Mouse (Mus musculus): ENCODE measurements around the gene S1pr5. TPM values are rescaled to one million over a fixed set of nuclear protein-coding genes. Genes with fewer than 3 reads are reported as not detected.
"Not testable (repeated sequence)": the region's sequence is repeated elsewhere in the genome, so short reads cannot be mapped to it uniquely, and the experiment has no call there.

Gene S1pr5
- polyA plus RNA-seq, 1 experiment from 2014 or later = 6.2 TPM

DNA sequence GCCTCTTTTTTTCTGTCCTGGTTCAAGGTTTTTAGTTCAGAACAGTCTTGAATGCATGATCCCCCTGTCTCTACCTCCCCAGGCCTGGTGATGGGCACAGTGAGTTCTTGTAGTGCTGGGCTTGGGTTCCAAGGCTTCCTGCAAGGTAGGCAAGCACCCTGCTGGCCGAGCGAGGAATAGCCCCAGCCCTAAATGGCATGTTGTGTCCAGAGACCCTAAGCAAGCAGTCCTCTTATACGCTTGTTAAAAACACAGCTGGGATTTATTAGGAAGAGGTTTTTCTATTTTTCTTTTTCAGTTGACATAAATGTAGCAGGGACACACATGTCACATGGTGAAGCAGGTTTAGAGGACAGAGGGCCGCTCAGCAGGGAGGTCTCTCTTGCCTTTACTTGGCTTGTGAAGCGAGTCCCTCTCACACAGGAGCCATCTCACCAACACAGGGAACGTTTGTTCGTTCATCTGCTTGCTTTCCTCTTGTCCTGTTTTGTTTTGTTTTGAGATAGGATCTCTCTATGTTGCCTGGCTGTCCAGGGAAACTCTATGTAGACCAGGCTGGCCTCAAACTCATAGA is 34.5 kb downstream of the S1pr5 start:
- H3K4me3 ChIP-seq = no peak overlapping the region
- 39% methylated on average over 7 of the region's 7 CpGs for WGBS
- no peaks in the 10 kb centered on the region for H3K4me1 ChIP-seq
- H3K27me3 ChIP-seq = no peaks in the 10 kb centered on the region
- H3K9ac ChIP-seq = no peak overlapping the region
- no peak overlapping the region for H3K27ac ChIP-seq
- peaks cover 6% of the 10 kb centered on the region; the same call in 1 of the 2 replicates for H3K36me3 ChIP-seq
- H3K4me2 ChIP-seq = no peak overlapping the region
- H3K9me3 ChIP-seq = no peaks in the 10 kb centered on the region
- no peak for ATAC-seq (ENCODE audit: insufficient number of reproducible peaks, low FRiP score, low TSS enrichment, low read depth)

DNA sequence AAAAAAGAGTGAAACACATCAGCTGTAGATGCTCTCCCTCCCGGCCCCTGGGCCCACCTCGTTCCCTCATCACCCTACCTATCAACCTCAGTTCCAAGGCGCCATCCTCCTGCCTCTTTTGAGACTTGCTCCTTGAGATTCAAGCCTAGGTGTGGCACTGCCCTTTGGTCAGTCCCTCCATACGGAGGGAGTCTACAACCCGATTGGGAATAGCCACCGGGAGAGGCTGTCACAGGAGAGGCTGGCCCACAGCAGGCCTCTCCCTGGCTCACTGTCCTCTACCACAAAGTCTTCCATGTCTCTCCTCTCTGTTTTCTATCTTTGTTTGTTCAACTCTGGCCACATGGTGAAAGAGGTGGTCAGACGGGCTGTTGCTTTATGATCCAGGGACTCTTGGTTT is 36.6 kb downstream of the S1pr5 start:
- Histone ChIP-seq H3K4me1 (no peaks in the 10 kb centered on the region), H3K4me2 (no peak overlapping the region), H3K27me3 (no peaks in the 10 kb centered on the region), H3K9ac (no peak overlapping the region), H3K36me3 (peaks cover 6% of the 10 kb centered on the region; the same call in 1 of the 2 replicates), H3K4me3 (no peak overlapping the region), H3K27ac (no peak overlapping the region), H3K9me3 (no peaks in the 10 kb centered on the region)
- WGBS = 82% methylated on average over 7 of the region's 7 CpGs
- no peak for ATAC-seq (ENCODE audit: insufficient number of reproducible peaks, low FRiP score, low TSS enrichment, low read depth)

DNA sequence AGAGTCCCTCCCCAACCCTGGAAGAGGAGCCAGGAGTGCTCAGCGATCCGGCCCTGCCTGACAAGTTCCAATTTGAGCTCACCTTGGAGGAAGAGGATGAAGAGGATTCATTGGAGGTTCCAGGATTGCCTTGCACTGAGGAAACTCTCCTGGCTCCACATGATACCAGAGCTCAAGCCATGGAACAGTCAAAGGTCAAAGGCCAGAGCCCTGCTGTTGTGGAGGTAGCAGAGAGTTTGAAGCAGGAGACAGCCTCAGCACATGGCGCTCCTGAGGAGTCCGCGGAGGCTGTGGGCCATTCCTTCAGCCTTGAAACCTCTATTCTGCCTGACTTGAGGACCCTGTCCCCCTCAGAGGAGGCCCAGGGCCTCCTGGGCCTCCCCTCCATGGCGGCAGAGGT is 37.4 kb downstream of the S1pr5 start:
- no peaks in the 10 kb centered on the region for H3K9me3 ChIP-seq
- H3K27me3 ChIP-seq = no peaks in the 10 kb centered on the region
- no peak for ATAC-seq (ENCODE audit: insufficient number of reproducible peaks, low FRiP score, low TSS enrichment, low read depth)
- no peaks in the 10 kb centered on the region for H3K4me1 ChIP-seq
- no peak overlapping the region for H3K9ac ChIP-seq
- no peak overlapping the region for H3K4me3 ChIP-seq
- no peak overlapping the region for H3K27ac ChIP-seq
- WGBS = 68% methylated on average over 6 of the region's 6 CpGs
- peaks cover 6% of the 10 kb centered on the region; the same call in 1 of the 2 replicates for H3K36me3 ChIP-seq
- H3K4me2 ChIP-seq = no peak overlapping the region

DNA sequence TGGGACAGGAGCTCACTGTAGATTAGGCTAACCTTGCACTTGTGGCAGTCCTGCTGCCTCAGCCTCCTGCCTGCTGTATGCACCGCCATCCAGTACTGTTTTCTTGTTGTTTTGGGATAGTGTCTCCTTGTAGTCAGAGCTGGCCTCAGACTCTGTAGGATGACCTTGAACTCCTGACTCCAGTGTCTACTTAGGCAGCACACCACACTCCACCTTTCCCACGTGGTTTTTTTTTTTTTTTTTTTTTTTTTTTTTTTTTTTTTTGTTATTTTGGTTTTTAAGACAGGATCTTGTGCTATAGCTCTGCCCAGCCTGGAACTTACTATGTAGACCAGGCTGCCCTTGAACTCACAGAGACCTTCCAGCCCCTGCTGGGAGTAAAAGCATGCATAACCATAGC is 39.6 kb downstream of the S1pr5 start:
- Histone ChIP-seq H3K36me3 (peaks cover 6% of the 10 kb centered on the region; the same call in 1 of the 2 replicates), H3K9me3 (no peaks in the 10 kb centered on the region), H3K9ac (no peak overlapping the region), H3K4me3 (no peak overlapping the region), H3K4me2 (no peak overlapping the region), H3K27ac (no peak overlapping the region), H3K27me3 (no peaks in the 10 kb centered on the region), H3K4me1 (peaks cover 11% of the 10 kb centered on the region)
- 50% methylated on average over 2 of the region's 2 CpGs for WGBS
- no peak for ATAC-seq (ENCODE audit: insufficient number of reproducible peaks, low FRiP score, low TSS enrichment, low read depth)

DNA sequence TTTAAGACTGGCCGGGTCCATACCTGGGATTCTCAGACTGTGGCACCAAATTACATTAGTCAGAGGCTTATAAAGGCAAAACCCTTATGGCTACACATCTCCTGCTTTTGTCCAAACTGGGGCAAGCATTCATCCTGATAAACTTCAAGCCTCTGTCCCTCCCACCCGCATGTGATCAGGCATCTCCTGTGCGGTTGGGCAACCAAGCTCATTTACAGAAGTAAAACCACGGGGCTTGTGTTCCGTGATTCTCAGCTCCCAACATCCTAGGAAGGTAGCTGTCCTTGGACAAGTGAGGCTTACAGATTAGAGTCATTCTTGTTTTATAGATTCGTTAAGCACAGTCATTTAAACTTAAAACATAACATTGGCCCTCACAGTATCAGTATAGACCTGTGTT is 41.4 kb downstream of the S1pr5 start:
- Histone ChIP-seq H3K4me1 (peaks cover 11% of the 10 kb centered on the region), H3K36me3 (peaks cover 6% of the 10 kb centered on the region; the same call in 1 of the 2 replicates), H3K9me3 (no peaks in the 10 kb centered on the region), H3K9ac (no peak overlapping the region), H3K27ac (no peak overlapping the region), H3K27me3 (no peaks in the 10 kb centered on the region), H3K4me2 (no peak overlapping the region), H3K4me3 (no peak overlapping the region)
- 85% methylated on average over 6 of the region's 6 CpGs for WGBS
- ATAC-seq (ENCODE audit: insufficient number of reproducible peaks, low FRiP score, low TSS enrichment, low read depth) = no peak

DNA sequence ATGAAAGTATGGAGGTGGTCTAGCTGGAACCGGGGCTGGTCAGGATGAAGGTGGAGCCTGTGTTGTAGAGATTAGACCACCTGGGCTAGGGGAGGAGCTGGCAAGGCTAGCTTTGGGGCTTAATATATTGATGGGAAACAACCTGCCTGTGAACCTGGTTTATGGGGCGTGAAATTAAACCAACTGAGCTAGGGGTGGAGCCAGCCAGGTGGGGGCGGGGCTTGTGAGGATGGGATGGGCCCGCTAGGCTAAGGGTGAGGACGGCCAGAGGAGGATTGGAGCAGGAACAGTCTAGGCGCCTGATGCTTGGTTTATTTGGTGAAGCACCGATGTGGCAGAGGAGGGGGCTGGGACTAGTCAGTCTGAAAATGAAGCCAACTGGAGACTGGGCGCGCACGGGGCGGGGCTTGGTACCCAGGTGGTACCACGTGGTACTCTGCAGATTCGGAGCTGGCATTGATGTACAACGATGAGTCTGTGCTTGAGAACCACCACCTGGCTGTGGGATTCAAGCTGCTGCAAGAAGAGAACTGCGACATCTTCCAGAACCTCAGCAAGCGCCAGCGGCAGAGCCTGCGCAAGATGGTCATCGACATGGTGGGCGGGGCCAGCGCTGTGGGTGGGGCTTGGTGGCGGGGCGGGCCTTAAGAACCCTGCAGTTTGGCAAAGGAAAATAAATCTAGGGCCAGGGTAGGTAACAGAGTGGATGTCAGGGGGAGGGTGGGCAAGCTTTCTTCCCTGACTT is 43.5 kb downstream of the S1pr5 start:
- H3K9me3 ChIP-seq = no peaks in the 10 kb centered on the region
- peak overlapping the region; percentile 41 for H3K4me3 ChIP-seq
- 4% methylated on average over 23 of the region's 23 CpGs for WGBS
- peaks cover 11% of the 10 kb centered on the region for H3K4me1 ChIP-seq
- peak overlapping the region; percentile 69 for H3K4me2 ChIP-seq
- peak; percentile 41; the same call in 1 of the 2 replicates for ATAC-seq (ENCODE audit: insufficient number of reproducible peaks, low FRiP score, low TSS enrichment, low read depth)
- H3K27ac ChIP-seq = no peak overlapping the region
- H3K27me3 ChIP-seq = no peaks in the 10 kb centered on the region
- no peaks in the 10 kb centered on the region for H3K36me3 ChIP-seq
- H3K9ac ChIP-seq = peak overlapping the region; percentile 18; the same call in 1 of the 2 replicates

DNA sequence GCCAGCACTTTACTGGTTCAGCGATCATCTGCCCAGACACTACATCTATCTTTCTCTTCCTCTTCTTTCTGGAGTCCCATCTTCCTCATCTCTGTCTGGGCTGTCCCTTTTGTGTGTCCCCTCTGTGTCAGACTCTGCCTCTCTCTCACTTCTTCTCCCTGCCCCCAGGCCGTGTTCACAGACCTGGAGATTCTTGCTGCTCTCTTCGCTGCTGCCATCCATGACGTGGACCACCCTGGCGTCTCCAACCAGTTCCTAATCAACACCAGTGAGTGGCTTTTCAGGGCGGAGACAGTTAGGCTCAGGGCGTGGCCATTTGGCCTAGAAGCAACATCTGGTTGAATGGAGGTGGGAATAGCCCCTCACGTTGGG is 44.1 kb downstream of the S1pr5 start:
- no peak overlapping the region for H3K9ac ChIP-seq
- WGBS = 23% methylated on average over 8 of the region's 8 CpGs
- no peak overlapping the region for H3K4me3 ChIP-seq

DNA sequence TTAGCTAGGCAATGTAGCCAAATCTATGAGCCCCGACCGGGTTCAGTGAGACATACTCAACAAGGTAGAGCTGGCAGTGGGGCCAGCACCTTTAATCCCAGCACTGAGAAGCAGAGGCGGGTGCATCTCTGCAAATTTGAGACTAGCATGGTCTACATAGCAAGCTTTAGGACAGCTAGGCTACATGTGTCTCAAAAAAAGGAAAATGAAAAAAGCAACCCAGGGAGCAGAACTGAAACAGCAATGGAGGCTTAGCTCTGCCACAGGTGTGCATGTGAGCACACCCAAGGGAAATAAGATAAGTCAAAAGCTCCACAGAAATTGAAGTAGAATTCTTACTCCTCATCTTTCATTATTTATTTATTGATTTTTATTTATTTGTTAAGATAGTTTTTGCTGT is 49.3 kb downstream of the S1pr5 start:
- no peaks in the 10 kb centered on the region for H3K9me3 ChIP-seq
- H3K4me2 ChIP-seq = no peak overlapping the region
- 79% methylated on average over 3 of the region's 3 CpGs for WGBS
- no peak for ATAC-seq (ENCODE audit: insufficient number of reproducible peaks, low FRiP score, low TSS enrichment, low read depth)
- no peaks in the 10 kb centered on the region for H3K36me3 ChIP-seq
- H3K4me3 ChIP-seq = no peak overlapping the region
- no peaks in the 10 kb centered on the region for H3K27me3 ChIP-seq
- no peak overlapping the region for H3K27ac ChIP-seq
- H3K4me1 ChIP-seq = peaks cover 21% of the 10 kb centered on the region; the same call in 1 of the 2 replicates
- H3K9ac ChIP-seq = no peak overlapping the region

More for the DNA sequence above, 44.1 kb downstream of the S1pr5 start:
- Histone ChIP-seq H3K4me1 (peaks cover 11% of the 10 kb centered on the region), H3K4me2 (peak overlapping the region; percentile 69; the same call in 1 of the 2 replicates), H3K9me3 (no peaks in the 10 kb centered on the region), H3K27ac (no peak overlapping the region), H3K36me3 (no peaks in the 10 kb centered on the region), H3K27me3 (no peaks in the 10 kb centered on the region)
- ATAC-seq (ENCODE audit: insufficient number of reproducible peaks, low FRiP score, low TSS enrichment, low read depth) = no peak

DNA sequence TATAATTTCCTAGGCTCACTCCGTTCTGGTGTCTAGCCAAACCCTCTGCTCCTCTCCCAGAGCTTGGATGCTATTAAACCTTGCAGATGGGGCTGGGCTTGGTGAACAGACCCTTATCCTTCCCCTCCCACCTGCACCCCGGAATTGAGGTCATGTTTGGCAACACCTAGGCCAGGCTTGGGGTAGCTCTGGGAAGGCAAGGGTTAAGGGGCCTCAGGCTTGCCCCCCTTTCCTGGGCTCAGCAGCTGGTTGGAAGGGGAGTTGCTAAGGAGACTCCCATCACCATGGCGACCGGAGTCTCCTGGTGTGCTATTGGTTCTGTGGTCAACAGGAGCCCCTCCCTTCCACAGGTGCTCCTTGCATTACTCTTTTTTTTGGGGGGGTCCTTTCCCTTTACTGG is 50.3 kb downstream of the S1pr5 start:
- WGBS = 20% methylated on average over 4 of the region's 4 CpGs
- H3K36me3 ChIP-seq = no peaks in the 10 kb centered on the region
- no peak overlapping the region for H3K4me3 ChIP-seq
- H3K9ac ChIP-seq = no peak overlapping the region
- peak overlapping the region; percentile 5; the same call in 1 of the 2 replicates for H3K4me2 ChIP-seq
- ATAC-seq (ENCODE audit: insufficient number of reproducible peaks, low FRiP score, low TSS enrichment, low read depth) = no peak
- no peaks in the 10 kb centered on the region for H3K27me3 ChIP-seq
- H3K27ac ChIP-seq = no peak overlapping the region
- no peaks in the 10 kb centered on the region for H3K9me3 ChIP-seq
- H3K4me1 ChIP-seq = peaks cover 21% of the 10 kb centered on the region; the same call in 1 of the 2 replicates

DNA sequence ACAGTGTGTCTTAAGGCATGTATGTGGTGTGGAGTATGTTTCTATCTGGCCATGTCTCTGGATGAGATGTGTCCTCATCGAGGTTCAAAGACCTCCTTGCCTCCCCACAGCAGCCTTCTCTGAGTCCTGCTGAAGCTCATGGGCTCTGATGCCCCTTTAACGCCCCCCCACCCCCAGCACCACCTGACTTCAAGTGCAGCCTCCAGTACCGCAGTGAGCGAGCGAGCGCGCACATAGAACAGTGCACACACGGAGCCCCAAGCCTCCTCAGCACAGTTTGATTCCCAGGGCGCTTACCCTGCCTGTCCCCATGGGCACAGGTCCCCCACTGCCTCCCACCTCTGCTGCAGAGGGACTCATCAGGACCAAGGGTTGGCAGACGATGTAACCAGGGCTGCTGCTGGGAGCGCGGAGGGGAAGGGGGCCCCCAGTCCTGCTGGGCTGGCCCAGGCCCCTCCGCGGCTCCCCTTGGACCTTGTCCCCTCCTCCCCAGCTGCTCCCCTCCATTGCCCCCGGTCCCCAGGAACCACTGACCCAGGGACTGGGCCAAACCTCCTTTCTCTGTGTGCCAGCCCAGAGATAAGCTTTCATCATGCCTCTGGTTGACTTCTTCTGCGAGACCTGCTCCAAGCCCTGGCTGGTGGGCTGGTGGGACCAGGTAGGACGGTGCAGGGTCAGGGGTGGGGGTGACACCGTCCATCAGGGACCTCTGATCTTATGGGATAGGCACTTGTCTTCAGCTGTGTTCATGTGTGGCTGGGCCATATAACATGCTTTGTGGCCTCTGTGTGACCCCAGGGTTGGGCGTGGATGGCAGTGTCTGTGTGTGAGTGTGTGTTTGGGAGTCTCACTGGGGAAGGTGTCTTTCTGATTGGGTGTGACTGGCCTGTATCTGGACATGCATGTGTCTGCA is 51.5 kb downstream of the S1pr5 start:
- Histone ChIP-seq H3K27ac (no peak overlapping the region), H3K4me2 (peak overlapping the region; percentile 44), H3K9me3 (no peaks in the 10 kb centered on the region), H3K4me3 (peak overlapping the region; percentile 34), H3K36me3 (no peaks in the 10 kb centered on the region), H3K4me1 (peaks cover 21% of the 10 kb centered on the region; the same call in 1 of the 2 replicates), H3K9ac (0 out of 2 replicates have a peak overlapping the region, but pooled peaks have one; percentile 11), H3K27me3 (no peaks in the 10 kb centered on the region)
- no peak for ATAC-seq (ENCODE audit: insufficient number of reproducible peaks, low FRiP score, low TSS enrichment, low read depth)
- 41% methylated on average over 18 of the region's 19 CpGs for WGBS

DNA sequence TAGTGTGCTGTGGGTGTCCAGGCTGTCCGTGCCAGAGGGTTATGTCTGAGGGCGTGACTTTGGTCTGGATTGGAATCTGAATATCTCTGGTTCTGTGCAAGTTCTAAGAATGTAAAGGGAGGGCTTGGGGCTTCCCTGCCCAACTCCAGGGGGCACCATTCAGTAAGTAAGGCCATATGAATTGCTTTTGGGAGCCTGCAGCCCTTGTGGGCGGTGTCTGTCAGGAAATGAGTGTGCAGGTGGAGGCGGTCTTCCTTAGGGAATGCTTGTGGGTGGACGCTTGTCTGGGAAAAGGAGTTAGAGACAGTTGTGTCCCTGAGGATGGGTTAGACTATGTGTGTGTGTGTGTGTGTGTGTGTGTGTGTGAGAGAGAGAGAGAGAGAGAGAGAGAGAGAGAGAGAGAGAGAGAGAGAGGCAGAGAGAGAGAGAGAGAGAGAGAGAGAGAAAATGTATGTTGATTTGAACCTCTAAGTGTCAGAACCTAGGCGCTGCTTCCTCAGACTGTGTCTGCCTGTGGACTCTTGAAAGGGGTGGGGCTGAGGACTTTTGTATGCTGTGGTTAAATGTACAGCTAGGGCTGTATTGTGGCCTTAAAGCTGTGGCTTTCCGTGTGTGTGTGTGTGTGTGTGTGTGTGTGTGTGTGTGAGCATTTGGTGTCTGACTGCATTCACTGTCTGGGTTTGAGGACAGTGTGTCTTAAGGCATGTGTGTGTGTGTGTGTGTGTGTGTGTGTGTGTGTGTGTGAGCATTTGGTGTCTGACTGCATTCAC is 52.3 kb downstream of the S1pr5 start:
- not testable (repeated sequence) for H3K36me3 ChIP-seq; H3K9me3 ChIP-seq; ATAC-seq (ENCODE audit: insufficient number of reproducible peaks, low FRiP score, low TSS enrichment, low read depth); H3K9ac ChIP-seq; H3K27me3 ChIP-seq; H3K4me3 ChIP-seq; H3K27ac ChIP-seq; H3K4me2 ChIP-seq
- WGBS = 56% methylated on average over 7 of the region's 7 CpGs
- peaks cover 21% of the 10 kb centered on the region; the same call in 1 of the 2 replicates for H3K4me1 ChIP-seq
